Mouse (Mus musculus) cortical plate, adult 2 months (tissue): Measurements from ENCODE around the gene Tent4b. TPM values are rescaled to one million over a fixed set of nuclear protein-coding genes. Genes with fewer than 3 reads are reported as not detected.

Experiments
- H3K27ac ChIP-seq: fragments of 200-500 bp; 2 replicates; pipeline ENCODE4 v1.5.1; 2012; ENCODE audit warnings: low read length, control low read depth, inconsistent platforms; ENCODE audit not compliant: insufficient read depth
- H3K4me1 ChIP-seq: fragments of 200-500 bp; 2 replicates; pipeline ENCODE4 v1.6.1; 2011; ENCODE audit warnings: low read length; ENCODE audit not compliant: control insufficient read depth, insufficient read depth
- H3K4me3 ChIP-seq: fragments of 200-500 bp; 2 replicates; pipeline ENCODE4 v1.5.1; 2011; ENCODE audit warnings: mild to moderate bottlenecking, low read length, control low read depth; ENCODE audit not compliant: insufficient read depth
- CTCF ChIP-seq: fragments of 200-500 bp; IDR thresholded peaks from 2 replicates; pipeline ENCODE4 v1.5.1; 2011; ENCODE audit warnings: mild to moderate bottlenecking, control low read depth, low read length; ENCODE audit not compliant: insufficient read depth; ENCODE audit errors: extremely low read depth
- POLR2A ChIP-seq: fragments of 200-500 bp; IDR thresholded peaks from 2 replicates; pipeline ENCODE4 v1.6.1; 2011; ENCODE audit warnings: mild to moderate bottlenecking, low read length, control low read depth; ENCODE audit not compliant: insufficient read depth; ENCODE audit errors: extremely low read depth
- polyA plus RNA-seq: library from polyadenylated mRNA; depleted of rRNA; stranded (reverse); fragments of >200 nt; gene quantifications from 2 replicates; pipeline ENCODE4 v1.2.3, GENCODE M21; 2012

Tent4b gene
- polyA plus RNA-seq, 1 experiment = 26.4 TPM

DNA sequence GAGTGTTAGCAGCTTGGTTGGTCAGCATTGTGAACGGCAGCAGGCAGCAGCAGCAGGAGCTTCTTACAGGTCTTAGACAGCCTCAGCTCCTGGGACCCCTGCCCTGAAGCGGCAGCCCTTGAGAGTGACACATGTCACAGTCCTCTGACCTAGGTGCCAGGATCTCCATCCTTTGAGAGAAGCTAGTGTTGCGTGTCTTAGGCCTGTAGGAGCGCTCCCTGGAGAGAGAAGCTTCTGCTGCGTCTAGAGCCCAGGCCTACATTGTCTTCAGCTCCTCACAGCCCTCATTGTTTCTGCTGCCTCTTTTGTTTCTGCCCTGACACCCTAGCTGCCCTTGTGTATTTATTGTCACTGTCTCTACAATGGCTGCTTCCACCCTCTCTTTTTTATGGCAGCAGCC, 26.3 kb downstream of the Tent4b start:
- H3K27ac ChIP-seq = peak overlapping the region; percentile 51; the same call in 1 of the 2 replicates

DNA sequence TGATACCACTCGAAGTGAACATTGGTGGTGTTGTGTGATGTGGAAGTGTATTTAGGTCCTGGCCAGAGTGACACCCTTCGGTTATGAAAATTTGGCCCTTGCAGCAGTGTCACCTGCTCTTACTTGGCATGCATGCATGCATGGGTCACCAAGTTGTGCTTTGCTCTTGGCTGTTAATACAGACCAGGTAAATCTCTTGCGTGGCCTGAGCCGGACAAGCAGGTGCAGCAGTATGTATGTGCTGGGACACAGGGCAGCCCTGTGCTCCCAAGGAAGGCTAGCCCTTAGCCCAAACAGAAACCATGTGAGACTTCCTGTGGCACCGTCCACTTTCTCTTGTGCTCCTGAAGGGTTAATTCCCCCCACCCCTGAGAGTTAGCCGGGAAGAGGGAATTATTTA, 28.8 kb downstream of the Tent4b start:
- Histone ChIP-seq H3K4me1 (peaks cover 12% of the 10 kb centered on the region), H3K4me3 (no peak overlapping the region), H3K27ac (no peak overlapping the region)
- TF ChIP-seq POLR2A (no peak), CTCF (no peak)

More for the DNA sequence above, 26.3 kb downstream of the Tent4b start:
- no peak overlapping the region for H3K4me3 ChIP-seq
- peaks cover 12% of the 10 kb centered on the region for H3K4me1 ChIP-seq
- TF ChIP-seq POLR2A = no peak
- TF ChIP-seq CTCF = no peak

DNA sequence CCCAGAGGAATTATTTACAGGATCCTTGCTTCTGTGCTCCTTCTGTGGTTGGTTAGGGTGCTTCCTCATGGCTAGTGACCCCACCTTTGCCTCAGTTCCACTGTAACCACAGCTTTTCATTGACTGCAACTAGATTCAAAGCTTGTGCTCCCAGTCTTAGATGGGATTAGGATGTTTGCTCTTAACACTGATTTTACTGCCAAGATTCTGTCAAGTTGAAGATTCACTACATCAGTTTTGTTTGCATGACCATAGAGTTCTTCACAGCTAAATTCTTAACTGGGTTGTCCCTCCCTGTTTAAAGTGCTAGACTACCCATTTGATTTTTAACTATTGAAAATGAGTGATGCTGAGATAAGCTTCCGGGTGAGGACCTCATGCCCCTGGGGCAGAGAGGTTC, 29.3 kb downstream of the Tent4b start:
- TF ChIP-seq POLR2A = no peak
- TF ChIP-seq CTCF = no peak
- no peak overlapping the region for H3K4me3 ChIP-seq
- H3K4me1 ChIP-seq = peaks cover 12% of the 10 kb centered on the region
- H3K27ac ChIP-seq = no peak overlapping the region

DNA sequence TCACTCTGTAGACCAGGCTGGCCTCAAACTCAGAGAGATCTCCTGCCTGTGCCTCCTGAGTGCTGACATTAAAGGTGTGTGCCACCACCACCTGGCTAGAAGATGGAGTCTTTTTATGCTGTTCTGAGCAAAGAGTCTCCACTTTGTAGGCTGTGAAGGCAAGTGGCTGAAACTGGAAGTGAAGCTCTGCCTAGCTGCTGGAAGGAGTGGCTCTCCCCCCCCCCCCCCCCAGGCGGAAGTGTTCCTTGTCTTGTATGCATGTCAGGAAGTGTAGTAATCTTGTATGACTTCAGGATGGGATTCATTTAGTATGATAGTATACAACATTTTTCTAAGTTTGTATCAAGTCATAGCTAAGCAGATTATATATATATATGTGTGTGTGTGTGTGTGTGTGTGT, 29.8 kb downstream of the Tent4b start:
- peaks cover 12% of the 10 kb centered on the region for H3K4me1 ChIP-seq
- H3K27ac ChIP-seq = no peak overlapping the region
- no peak overlapping the region for H3K4me3 ChIP-seq
- TF ChIP-seq CTCF = no peak

GRCm38 (mm10) chr8:88236666-88237065, 37.7 kb downstream of the Tent4b start:
- H3K4me1 ChIP-seq = no peaks in the 10 kb centered on the region
- TF ChIP-seq CTCF = no peak
- TF ChIP-seq POLR2A = no peak
- no peak overlapping the region for H3K4me3 ChIP-seq
- no peak overlapping the region for H3K27ac ChIP-seq

- Histone ChIP-seq H3K27ac (no peak overlapping the region), H3K4me3 (no peak overlapping the region), H3K4me1 (no peaks in the 10 kb centered on the region)
- no peak for TF ChIP-seq POLR2A
- TF ChIP-seq CTCF = no peak
These were observed 38.6 kb downstream of the Tent4b start for GRCm38 (mm10) chr8:88237606-88238005.

DNA sequence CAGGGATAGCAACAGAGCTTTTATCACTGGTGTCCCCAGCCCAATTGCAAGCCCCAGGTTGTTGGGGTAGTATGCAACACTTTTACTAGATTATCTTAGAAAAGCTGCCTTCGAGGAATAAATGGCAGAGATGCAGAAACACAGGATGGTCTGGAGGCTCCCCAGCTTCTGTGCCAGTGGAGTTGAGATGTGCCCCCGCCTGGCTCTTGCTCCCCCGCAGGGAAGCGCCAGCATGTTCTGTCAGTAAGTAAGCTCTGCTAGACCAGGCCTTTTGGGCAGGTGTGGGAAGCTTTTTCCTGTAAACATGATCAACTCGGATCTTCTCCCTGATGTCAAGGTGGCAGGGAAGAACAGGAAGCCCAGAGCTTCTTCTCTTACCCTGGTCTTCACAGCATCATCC, 40.3 kb downstream of the Tent4b start:
- Histone ChIP-seq H3K4me1 (no peaks in the 10 kb centered on the region), H3K4me3 (no peak overlapping the region), H3K27ac (no peak overlapping the region)
- TF ChIP-seq CTCF (no peak), POLR2A (no peak)

DNA sequence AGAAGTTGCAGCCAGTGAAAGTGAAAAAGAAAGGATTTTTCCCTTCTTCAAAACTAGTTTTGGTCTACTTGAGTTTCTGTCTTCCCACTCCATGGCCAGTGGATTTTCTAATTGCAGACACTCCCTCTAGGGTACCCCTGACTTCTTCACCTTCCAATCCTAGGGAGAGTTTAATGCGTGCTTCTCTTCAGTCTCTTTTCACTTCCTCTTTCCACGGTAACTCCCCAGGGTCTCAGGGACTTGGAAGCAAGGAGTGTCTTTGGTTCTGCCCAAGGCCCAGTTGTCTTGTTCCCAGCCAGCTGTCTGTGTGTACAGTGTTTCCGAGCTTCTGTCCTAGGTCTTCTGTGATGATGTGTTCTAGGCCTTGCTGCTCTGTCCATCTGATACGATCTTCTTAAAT, 42.9 kb downstream of the Tent4b start:
- Histone ChIP-seq H3K4me1 (no peaks in the 10 kb centered on the region), H3K4me3 (no peak overlapping the region), H3K27ac (no peak overlapping the region)
- TF ChIP-seq POLR2A (no peak), CTCF (no peak)

- Histone ChIP-seq H3K27ac (no peak overlapping the region), H3K4me3 (no peak overlapping the region), H3K4me1 (no peaks in the 10 kb centered on the region)
- no peak for TF ChIP-seq POLR2A
- TF ChIP-seq CTCF = peak; percentile 82
These were observed 45.3 kb downstream of the Tent4b start for GRCm38 (mm10) chr8:88244298-88244697.

DNA sequence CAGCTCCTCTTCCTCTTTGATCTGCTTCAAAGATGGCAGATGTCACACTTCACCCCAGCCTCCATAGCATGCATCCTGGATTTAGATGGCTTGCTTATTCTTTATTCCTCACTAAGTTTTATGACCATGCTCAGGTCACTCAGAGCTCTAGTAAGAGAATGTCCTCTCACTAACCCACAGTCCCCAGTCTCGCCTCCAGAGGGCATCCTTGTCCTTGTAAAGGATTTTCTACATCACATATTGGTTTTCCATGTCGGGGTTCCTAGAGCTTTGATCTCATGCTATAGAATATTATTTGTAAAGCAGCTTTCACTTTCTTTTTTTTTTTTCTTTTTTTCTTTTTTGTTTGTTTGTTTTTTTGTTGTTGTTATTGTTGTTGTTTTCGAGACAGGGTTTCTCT, 53.8 kb downstream of the Tent4b start:
- no peaks in the 10 kb centered on the region for H3K4me1 ChIP-seq
- no peak overlapping the region for H3K4me3 ChIP-seq
- TF ChIP-seq POLR2A (no peak), CTCF (0 out of 2 replicates have a peak, but pooled peaks have one; percentile 9)
- H3K27ac ChIP-seq = no peak overlapping the region

DNA sequence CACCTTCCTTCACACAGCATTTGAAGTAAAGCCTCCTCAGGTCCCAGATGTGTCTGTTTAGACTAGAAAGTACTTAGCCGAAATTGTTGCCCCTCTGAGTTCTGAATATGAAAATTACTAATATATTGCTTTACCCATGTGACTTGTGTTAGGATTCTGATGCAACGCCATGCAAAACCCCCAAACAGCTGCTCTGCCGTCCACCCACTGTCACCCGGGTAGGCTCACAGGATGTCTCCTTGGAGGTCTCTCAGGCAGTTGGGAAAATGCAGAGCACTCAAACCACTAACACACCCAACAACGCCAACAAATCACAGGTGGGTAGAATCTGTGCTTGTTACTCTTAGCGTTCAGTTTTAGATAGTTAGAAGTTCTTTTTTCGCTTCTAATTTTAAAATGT, 55.9 kb downstream of the Tent4b start:
- no peak overlapping the region for H3K27ac ChIP-seq
- no peaks in the 10 kb centered on the region for H3K4me1 ChIP-seq
- H3K4me3 ChIP-seq = no peak overlapping the region
- TF ChIP-seq CTCF (no peak), POLR2A (no peak)
